Mouse (Mus musculus) brain, embryonic 14.5 days (tissue): ENCODE results near the gene 3830406C13Rik.

Experiments
- CTCF ChIP-seq: fragments of 200-500 bp; IDR thresholded peaks from 2 replicates; pipeline ENCODE4 v1.5.1; 2012; ENCODE audit warnings: inconsistent platforms, mild to moderate bottlenecking, moderate library complexity, borderline replicate concordance; ENCODE audit not compliant: insufficient read depth, insufficient read length; ENCODE audit errors: extremely low read depth
- POLR2A ChIP-seq: fragments of 200-500 bp; IDR thresholded peaks from 2 replicates; pipeline ENCODE4 v1.6.1; 2012; ENCODE audit warnings: mild to moderate bottlenecking, inconsistent platforms, borderline replicate concordance; ENCODE audit not compliant: poor library complexity, insufficient read depth, insufficient read length, severe bottlenecking; ENCODE audit errors: extremely low read depth

- no peak for TF ChIP-seq CTCF
- TF ChIP-seq POLR2A, result no peak
Measured at GRCm38 (mm10) chr14:12340238-12341074, 56.5 kb downstream of the 3830406C13Rik start.
